Mouse (Mus musculus): ENCODE data around the gene Drg1.
"Not testable (repeated sequence)": the region's sequence is repeated elsewhere in the genome, so short reads cannot be mapped to it uniquely, and the experiment has no call there.

Drg1 gene

DNA sequence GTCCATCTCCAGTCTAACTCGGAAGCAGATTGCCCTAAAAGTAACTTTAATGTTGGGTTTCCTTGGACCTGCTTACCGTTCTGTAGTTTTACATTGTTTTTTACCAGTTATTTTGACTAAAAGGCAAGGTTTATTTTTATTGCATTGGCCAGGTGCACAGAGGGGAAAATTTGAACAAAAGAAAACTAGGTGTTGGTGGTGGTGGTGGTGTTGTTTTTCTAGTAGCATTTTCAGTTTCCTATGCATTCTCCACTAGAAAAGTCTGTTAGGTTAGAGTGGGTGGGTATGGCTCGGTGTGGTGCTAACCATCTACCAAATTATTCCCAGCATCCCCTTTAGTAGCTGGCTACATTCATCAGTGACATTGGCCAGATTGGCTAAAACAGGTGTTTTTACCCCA lies 59.4 kb downstream of the Drg1 start:
- no peak for DNase-seq

GRCm38 (mm10) chr11:3205207-3205606 lies 61.0 kb downstream of the Drg1 start:
- no peak for DNase-seq

DNA sequence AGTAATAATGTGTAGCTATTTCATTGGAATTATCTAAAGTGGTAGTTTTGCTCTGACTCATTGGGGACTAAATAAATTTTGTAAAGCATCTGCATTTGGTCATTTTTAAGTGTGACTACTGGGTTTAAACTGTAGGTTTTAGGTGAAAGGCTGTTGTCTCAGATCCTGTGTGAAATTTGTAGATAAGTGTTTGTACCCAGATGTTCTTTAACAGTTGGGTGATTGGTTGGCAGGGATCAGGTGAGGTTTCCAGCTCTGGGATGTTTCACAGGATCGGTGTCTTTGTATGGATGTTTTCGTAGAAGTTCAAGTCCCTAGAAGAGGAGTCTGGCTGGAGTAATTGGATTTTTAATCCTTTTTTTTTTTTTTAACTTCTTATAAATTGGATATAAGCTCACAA lies 62.4 kb downstream of the Drg1 start:
- no peak for DNase-seq

GRCm38 (mm10) chr11:3202781-3203441 lies 63.3 kb downstream of the Drg1 start:
- DNase-seq: peak; percentile 41

DNA sequence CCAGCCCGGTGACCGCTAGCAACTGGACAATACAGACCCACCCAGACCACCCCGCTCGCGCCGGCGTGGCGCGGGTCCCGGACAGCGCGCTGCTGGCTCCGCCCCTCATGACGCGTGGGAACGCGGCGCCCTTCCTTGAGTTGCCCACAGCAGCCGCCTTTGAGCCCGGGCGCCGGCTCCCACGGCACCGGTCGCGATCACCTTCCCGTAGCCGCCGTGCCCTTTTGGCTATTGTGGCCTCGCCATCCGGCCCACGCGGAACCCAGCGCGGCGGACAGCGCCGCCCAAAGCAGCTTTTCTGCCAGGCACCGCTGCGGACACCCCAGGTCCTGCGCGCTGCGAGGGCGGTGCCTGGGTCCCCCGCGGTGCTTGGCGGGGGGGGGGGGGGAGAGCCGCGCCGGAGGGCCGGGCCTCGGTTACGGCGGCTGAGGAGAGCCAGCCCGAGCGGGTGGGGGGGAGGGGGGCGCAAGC lies 63.9 kb downstream of the Drg1 start, which contains the start of gene Eif4enif1:
Eif4enif1 (plus strand) TSS at position 162 of the 471 bp plus-strand sequence.
- DNase-seq: peak; percentile 84

- peak; percentile 7 for DNase-seq
Observed at GRCm38 (mm10) chr11:3201326-3202230, 64.6 kb downstream of the Drg1 start.

DNA sequence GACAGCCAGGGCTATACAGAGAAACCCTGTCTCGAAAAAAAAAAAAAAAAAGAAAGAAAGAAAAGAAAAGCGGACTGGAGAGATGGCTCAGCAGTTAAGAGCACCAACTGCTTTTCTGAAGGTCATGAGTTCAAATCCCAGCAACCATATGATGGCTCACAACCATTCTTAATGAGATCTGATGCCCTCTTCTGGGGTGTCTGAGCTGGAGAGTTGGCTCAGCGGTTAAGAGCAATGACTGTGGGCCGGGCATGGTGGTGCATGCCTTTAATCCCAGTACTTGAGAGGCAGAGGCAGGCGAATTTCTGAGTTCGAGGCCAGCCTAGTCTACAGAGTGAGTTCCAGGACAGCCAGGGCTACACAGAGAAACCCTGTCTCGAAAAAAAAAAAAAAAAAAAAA lies 65.6 kb downstream of the Drg1 start:
- not testable (repeated sequence) for DNase-seq

- no peak for DNase-seq
Observed at GRCm38 (mm10) chr11:3193363-3193762, 72.9 kb downstream of the Drg1 start, which contains the start of gene Sfi1. Gene Sfi1 (minus strand): TSS chr11:3193463.

GRCm38 (mm10) chr11:3182707-3183106 lies 83.5 kb downstream of the Drg1 start:
- not testable (repeated sequence) for DNase-seq

DNA sequence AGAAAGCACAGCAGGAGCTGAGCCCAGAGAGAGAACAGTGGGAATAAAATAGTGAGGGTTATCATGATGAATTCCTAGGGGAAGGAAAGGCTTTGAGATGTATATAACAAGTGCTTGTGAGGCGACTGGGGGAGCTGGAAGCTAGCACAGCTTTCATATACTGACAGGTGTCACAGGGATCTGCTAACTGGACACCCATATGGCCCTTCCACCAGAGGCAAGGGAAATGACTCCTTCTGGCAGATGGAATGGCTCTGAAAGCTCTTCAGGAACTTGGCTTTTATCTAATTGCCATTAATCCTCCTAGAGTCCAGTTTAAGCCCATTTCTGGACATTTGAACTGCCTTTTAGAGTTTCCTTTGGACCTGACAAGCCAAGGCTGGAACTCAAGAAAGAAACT lies 84.2 kb downstream of the Drg1 start:
- DNase-seq: not testable (repeated sequence)

DNA sequence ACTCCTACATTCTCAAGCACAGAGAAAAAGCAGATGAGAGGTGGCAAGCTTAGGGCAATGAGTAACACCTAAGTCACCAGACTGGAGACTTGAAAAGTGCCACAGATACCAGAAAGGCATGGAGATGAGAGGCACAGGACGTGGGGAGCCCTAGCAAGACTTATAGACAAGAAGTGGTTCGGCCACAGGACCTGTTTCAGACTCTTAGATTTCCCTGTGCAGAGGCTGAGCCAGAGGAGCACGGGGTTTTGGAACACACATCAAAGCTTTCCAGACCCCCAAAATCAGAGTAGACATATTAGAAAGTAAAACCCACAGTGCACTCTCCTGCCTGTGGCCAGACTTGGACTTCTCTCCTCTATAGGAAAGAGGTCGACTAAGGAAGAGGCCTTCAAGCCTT lies 85.0 kb downstream of the Drg1 start:
- DNase-seq: peak; percentile 49

DNA sequence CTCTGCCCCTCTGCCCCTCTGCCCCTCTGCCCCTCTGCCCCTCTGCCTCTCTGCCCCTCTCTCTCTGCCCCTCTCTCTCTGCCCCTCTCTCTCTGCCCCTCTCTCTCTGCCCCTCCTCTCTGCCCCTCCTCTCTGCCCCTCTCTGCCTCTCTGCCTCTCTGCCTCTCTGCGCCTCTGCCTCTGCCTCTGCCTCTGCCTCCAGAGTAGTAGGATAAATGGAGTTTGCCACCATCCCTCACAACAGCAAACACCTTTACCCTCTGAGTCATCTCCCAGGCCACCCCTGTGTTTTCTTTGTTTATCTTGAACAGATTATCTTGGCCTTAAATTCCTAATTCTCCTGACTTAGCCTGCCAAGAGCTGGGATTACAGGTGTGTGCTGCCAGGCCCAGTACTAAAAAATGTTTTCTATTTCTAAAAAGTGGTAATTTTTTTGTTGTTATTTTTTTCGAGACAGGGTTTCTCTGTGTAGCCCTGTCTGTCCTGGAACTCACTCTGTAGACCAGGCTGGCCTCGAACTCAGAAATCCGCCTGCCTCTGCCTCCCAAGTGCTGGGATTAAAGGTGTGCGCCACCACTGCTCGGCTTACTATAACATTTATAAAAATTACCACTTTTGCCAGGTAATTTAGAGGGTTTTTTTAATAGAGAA lies 85.6 kb downstream of the Drg1 start:
- not testable (repeated sequence) for DNase-seq

- not testable (repeated sequence) for DNase-seq
Observed at GRCm38 (mm10) chr11:3179726-3180092, 86.5 kb downstream of the Drg1 start.

GRCm38 (mm10) chr11:3178968-3179725 lies 87.1 kb downstream of the Drg1 start:
- not testable (repeated sequence) for DNase-seq

- DNase-seq: peak; percentile 42
Observed at GRCm38 (mm10) chr11:3173425-3174318, 92.5 kb downstream of the Drg1 start.

- DNase-seq: not testable (repeated sequence)
Observed at GRCm38 (mm10) chr11:3172526-3172925, 93.7 kb downstream of the Drg1 start.

DNA sequence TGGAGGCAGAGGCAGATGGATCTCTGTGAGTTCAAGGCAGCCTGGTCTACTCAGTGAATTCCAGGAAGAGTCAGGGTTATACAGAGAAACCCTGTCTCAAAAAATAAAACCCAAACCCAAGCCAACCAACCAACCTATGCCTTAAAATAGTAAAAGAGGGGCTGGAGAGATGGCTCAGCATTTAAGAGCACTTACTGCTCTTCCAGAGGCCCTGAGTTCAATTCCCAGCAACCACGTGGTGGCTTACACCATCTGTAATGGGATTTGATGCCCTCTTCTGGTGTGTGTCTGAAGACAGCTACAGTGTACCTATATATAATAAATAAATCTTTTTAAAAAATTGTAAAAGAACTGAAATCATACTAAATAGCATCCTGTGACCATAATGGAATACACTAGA lies 94.3 kb downstream of the Drg1 start:
- not testable (repeated sequence) for DNase-seq

GRCm38 (mm10) chr11:3169042-3169441 lies 97.2 kb downstream of the Drg1 start:
- not testable (repeated sequence) for DNase-seq

- DNase-seq: not testable (repeated sequence)
Observed at GRCm38 (mm10) chr11:3167571-3168001, 98.6 kb downstream of the Drg1 start.

GRCm38 (mm10) chr11:3167129-3167528 lies 99.1 kb downstream of the Drg1 start:
- not testable (repeated sequence) for DNase-seq

DNA sequence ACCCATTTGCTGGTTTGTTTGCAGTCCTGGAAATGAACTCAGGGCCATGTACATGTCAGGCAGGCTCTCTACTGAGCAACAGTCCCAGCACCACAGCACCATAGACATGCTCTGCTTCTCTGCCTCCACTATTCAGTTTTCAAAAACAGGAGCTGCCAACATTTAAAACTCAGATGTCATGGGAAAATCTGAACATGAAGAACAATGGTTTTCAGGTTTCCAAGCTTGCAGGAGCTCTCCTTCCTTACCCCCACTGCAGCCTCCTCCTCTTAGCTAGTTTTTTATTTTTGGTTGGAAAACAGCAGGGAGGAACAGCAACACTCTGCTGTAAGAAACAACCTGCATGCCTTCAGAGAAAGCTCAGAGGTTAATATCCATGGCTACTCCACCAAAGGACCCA lies 99.9 kb downstream of the Drg1 start:
- not testable (repeated sequence) for DNase-seq

Data from right cerebral cortex, postnatal 14 days (tissue).